Mouse (Mus musculus) small intestine, adult 2 months (tissue): ENCODE data around the gene Nxf1.

Experiments
- CTCF ChIP-seq: fragments of 200-500 bp; IDR thresholded peaks from 2 replicates; pipeline ENCODE4 v1.5.1; 2012; ENCODE audit warnings: low read depth, mild to moderate bottlenecking, control low read depth, inconsistent platforms, low read length, moderate library complexity, mixed read lengths; ENCODE audit not compliant: insufficient replicate concordance, insufficient read length; ENCODE audit errors: extremely low read depth
- POLR2A ChIP-seq: fragments of 200-500 bp; IDR thresholded peaks from 2 replicates; pipeline ENCODE4 v1.6.1; 2012; ENCODE audit warnings: low read depth, mild to moderate bottlenecking, control low read depth, inconsistent platforms, low read length, moderate library complexity

- TF ChIP-seq POLR2A (no peak), CTCF (no peak)
Measured at GRCm38 (mm10) chr19:8742176-8742575, 14.7 kb upstream of the Nxf1 start.
